Mouse (Mus musculus): ENCODE measurements around the gene Pcbd2. TPM values are rescaled to one million over a fixed set of nuclear protein-coding genes. Genes with fewer than 3 reads are reported as not detected.
A peak's percentile ranks its signal among the peaks of the same experiment; 100 is the strongest.

Gene Pcbd2
- polyA plus RNA-seq (2014; fragmentation: Nextera tagmentation; extraction: Ambion mirVana), result 45.2 and 49.2 TPM in 2 replicates

DNA sequence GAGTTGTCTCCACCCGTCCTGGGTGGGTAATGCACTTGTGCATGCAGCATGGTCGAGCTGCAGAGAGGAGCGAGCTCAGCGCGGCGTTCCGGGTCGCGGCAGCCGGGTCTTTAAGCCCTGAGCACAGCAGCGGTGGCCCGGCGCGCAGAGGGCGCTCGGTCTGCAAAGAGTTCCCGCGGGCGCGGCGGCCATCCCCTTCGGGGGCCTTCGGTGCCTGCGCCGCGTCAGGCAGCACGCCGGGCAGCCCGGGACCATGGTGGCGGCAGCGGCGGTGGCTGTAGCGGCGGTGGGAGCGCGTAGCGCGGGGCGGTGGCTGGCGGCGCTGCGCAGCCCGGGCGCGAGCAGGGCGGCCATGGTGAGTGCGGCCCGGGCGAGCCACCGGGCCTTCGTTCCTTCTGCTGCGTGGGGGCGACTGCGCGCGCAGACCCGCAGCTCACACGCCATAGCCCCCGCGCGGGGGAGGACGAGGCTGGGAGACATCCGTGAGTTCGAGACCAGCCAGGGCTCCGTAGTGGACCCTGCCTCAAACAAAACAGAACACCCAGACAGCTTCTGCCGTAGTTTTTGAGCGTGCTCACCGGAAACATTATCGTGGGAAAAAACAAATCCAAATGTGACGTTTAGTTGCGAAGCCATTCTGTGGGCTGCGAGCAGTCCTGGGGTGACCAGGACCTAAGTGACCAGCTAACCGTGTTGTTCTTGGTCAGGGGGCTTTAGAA is at the start of gene Pcbd2:
Pcbd2 (plus strand) TSS at position 249 of the 719 bp plus-strand sequence.
- Histone ChIP-seq H3K27me3 (replicated peaks; ENCODE audit: control insufficient read depth, insufficient read depth, low read length) (no peaks in the 10 kb centered on the region), H3K4me1 (ENCODE audit: control insufficient read depth, insufficient read depth, low read length) (no peaks in the 10 kb centered on the region), H3K9ac (ENCODE audit: low read depth, low read length) (peak within 1 kb of the TSS; percentile 78), H3K36me3 (ENCODE audit: control insufficient read depth, insufficient read depth, low read length) (peaks cover 39% of the 10 kb centered on the region), H3K27ac (replicated peaks; ENCODE audit: low read depth, low read length) (peak within 1 kb of the TSS; percentile 97), H3K4me2 (ENCODE audit: low read depth, low read length) (peak within 1 kb of the TSS; percentile 67), H3K4me3 (ENCODE audit: low read depth, low read length) (peak within 1 kb of the TSS; percentile 57), H3K9me3 (ENCODE audit: control insufficient read depth, low read length) (no peaks in the 10 kb centered on the region)
- peak; percentile 90 for DNase-seq (ENCODE audit: low spot score)
- under 1% methylated on average over 49 of the region's 73 CpGs for WGBS
- ATAC-seq (ENCODE audit: low read depth), result peak; percentile 92

- Histone ChIP-seq H3K9ac (ENCODE audit: low read depth, low read length) (no peak overlapping the region), H3K36me3 (ENCODE audit: control insufficient read depth, insufficient read depth, low read length) (peaks cover 42% of the 10 kb centered on the region), H3K27ac (replicated peaks; ENCODE audit: low read depth, low read length) (no peak overlapping the region), H3K4me2 (ENCODE audit: low read depth, low read length) (no peak overlapping the region), H3K27me3 (replicated peaks; ENCODE audit: control insufficient read depth, insufficient read depth, low read length) (no peaks in the 10 kb centered on the region), H3K9me3 (ENCODE audit: control insufficient read depth, low read length) (no peaks in the 10 kb centered on the region), H3K4me3 (ENCODE audit: low read depth, low read length) (no peak overlapping the region), H3K4me1 (ENCODE audit: control insufficient read depth, insufficient read depth, low read length) (no peaks in the 10 kb centered on the region)
- no peak for DNase-seq (ENCODE audit: low spot score)
- 75% methylated on average over 9 of the region's 9 CpGs for WGBS
- ATAC-seq (ENCODE audit: low read depth), result no peak
Observed at GRCm38 (mm10) chr13:55682201-55682600, 45.0 kb upstream of the Pcbd2 start.

GRCm38 (mm10) chr13:55683581-55683980 is 43.6 kb upstream of the Pcbd2 start:
- H3K27me3 ChIP-seq (replicated peaks; ENCODE audit: control insufficient read depth, insufficient read depth, low read length), result no peaks in the 10 kb centered on the region
- H3K27ac ChIP-seq (replicated peaks; ENCODE audit: low read depth, low read length), result no peak overlapping the region
- 91% methylated on average over 3 of the region's 3 CpGs for WGBS
- no peaks in the 10 kb centered on the region for H3K4me1 ChIP-seq (ENCODE audit: control insufficient read depth, insufficient read depth, low read length)
- no peak for ATAC-seq (ENCODE audit: low read depth)
- H3K9ac ChIP-seq (ENCODE audit: low read depth, low read length), result no peak overlapping the region
- no peaks in the 10 kb centered on the region for H3K9me3 ChIP-seq (ENCODE audit: control insufficient read depth, low read length)
- H3K36me3 ChIP-seq (ENCODE audit: control insufficient read depth, insufficient read depth, low read length), result peaks cover 29% of the 10 kb centered on the region; the same call in 1 of the 2 replicates
- no peak overlapping the region for H3K4me3 ChIP-seq (ENCODE audit: low read depth, low read length)
- DNase-seq (ENCODE audit: low spot score), result no peak
- H3K4me2 ChIP-seq (ENCODE audit: low read depth, low read length), result no peak overlapping the region

GRCm38 (mm10) chr13:55686107-55686633 is 41.0 kb upstream of the Pcbd2 start:
- peak; percentile 43 for DNase-seq (ENCODE audit: low spot score)
- WGBS, result 52% methylated on average over 9 of the region's 9 CpGs
- Histone ChIP-seq H3K4me1 (ENCODE audit: control insufficient read depth, insufficient read depth, low read length) (no peaks in the 10 kb centered on the region), H3K9ac (ENCODE audit: low read depth, low read length) (no peak overlapping the region), H3K27ac (replicated peaks; ENCODE audit: low read depth, low read length) (no peak overlapping the region), H3K4me3 (ENCODE audit: low read depth, low read length) (no peak overlapping the region), H3K4me2 (ENCODE audit: low read depth, low read length) (no peak overlapping the region), H3K36me3 (ENCODE audit: control insufficient read depth, insufficient read depth, low read length) (peaks cover 4% of the 10 kb centered on the region; the same call in 1 of the 2 replicates), H3K9me3 (ENCODE audit: control insufficient read depth, low read length) (no peaks in the 10 kb centered on the region), H3K27me3 (replicated peaks; ENCODE audit: control insufficient read depth, insufficient read depth, low read length) (no peaks in the 10 kb centered on the region)
- no peak; the same call in 1 of the 2 replicates for ATAC-seq (ENCODE audit: low read depth)

- H3K27ac ChIP-seq (replicated peaks; ENCODE audit: low read depth, low read length), result no peak overlapping the region
Observed at GRCm38 (mm10) chr13:55687927-55688602, 39.1 kb upstream of the Pcbd2 start.

GRCm38 (mm10) chr13:55692535-55693242 is 34.5 kb upstream of the Pcbd2 start, which contains the start of gene B230219D22Rik:
Gene B230219D22Rik (plus strand): TSS chr13:55693124.
- WGBS, result 2% methylated on average over 30 of the region's 51 CpGs

More at GRCm38 (mm10) chr13:55687927-55688602, 39.1 kb upstream of the Pcbd2 start:
- no peaks in the 10 kb centered on the region for H3K4me1 ChIP-seq (ENCODE audit: control insufficient read depth, insufficient read depth, low read length)
- DNase-seq (ENCODE audit: low spot score) (no peak), ATAC-seq (ENCODE audit: low read depth) (no peak)
- H3K9ac ChIP-seq (ENCODE audit: low read depth, low read length), result no peak overlapping the region
- H3K27me3 ChIP-seq (replicated peaks; ENCODE audit: control insufficient read depth, insufficient read depth, low read length), result no peaks in the 10 kb centered on the region
- H3K9me3 ChIP-seq (ENCODE audit: control insufficient read depth, low read length), result no peaks in the 10 kb centered on the region
- WGBS, result 30% methylated on average over 4 of the region's 4 CpGs
- no peak overlapping the region for H3K4me2 ChIP-seq (ENCODE audit: low read depth, low read length)
- no peaks in the 10 kb centered on the region for H3K36me3 ChIP-seq (ENCODE audit: control insufficient read depth, insufficient read depth, low read length)
- H3K4me3 ChIP-seq (ENCODE audit: low read depth, low read length), result no peak overlapping the region

GRCm38 (mm10) chr13:55693243-55693721 is 33.9 kb upstream of the Pcbd2 start:
- peak; percentile 26 for DNase-seq (ENCODE audit: low spot score)
- 0% methylated on average over 27 of the region's 70 CpGs for WGBS
- ATAC-seq (ENCODE audit: low read depth), result peak; percentile 60

More at GRCm38 (mm10) chr13:55692535-55693242, 34.5 kb upstream of the Pcbd2 start, which contains the start of gene B230219D22Rik:
- Histone ChIP-seq H3K4me1 (ENCODE audit: control insufficient read depth, insufficient read depth, low read length) (peaks cover 15% of the 10 kb centered on the region), H3K27me3 (replicated peaks; ENCODE audit: control insufficient read depth, insufficient read depth, low read length) (no peaks in the 10 kb centered on the region), H3K4me3 (ENCODE audit: low read depth, low read length) (peak within 1 kb of the TSS; percentile 100), H3K27ac (replicated peaks; ENCODE audit: low read depth, low read length) (peak within 1 kb of the TSS; percentile 98), H3K9me3 (ENCODE audit: control insufficient read depth, low read length) (no peaks in the 10 kb centered on the region), H3K4me2 (ENCODE audit: low read depth, low read length) (peak within 1 kb of the TSS; percentile 81), H3K9ac (ENCODE audit: low read depth, low read length) (peak within 1 kb of the TSS; percentile 100), H3K36me3 (ENCODE audit: control insufficient read depth, insufficient read depth, low read length) (no peaks in the 10 kb centered on the region)
- ATAC-seq (ENCODE audit: low read depth), result peak; percentile 98
- DNase-seq (ENCODE audit: low spot score), result peak; percentile 95

GRCm38 (mm10) chr13:55694110-55694509 is 33.1 kb upstream of the Pcbd2 start:
- Histone ChIP-seq H3K27me3 (replicated peaks; ENCODE audit: control insufficient read depth, insufficient read depth, low read length) (no peaks in the 10 kb centered on the region), H3K4me3 (ENCODE audit: low read depth, low read length) (peak overlapping the region; percentile 100), H3K4me1 (ENCODE audit: control insufficient read depth, insufficient read depth, low read length) (peaks cover 15% of the 10 kb centered on the region), H3K9me3 (ENCODE audit: control insufficient read depth, low read length) (no peaks in the 10 kb centered on the region), H3K4me2 (ENCODE audit: low read depth, low read length) (peak overlapping the region; percentile 81), H3K9ac (ENCODE audit: low read depth, low read length) (peak overlapping the region; percentile 100), H3K36me3 (ENCODE audit: control insufficient read depth, insufficient read depth, low read length) (peaks cover 9% of the 10 kb centered on the region), H3K27ac (replicated peaks; ENCODE audit: low read depth, low read length) (peak overlapping the region; percentile 98)
- ATAC-seq (ENCODE audit: low read depth) (no peak), DNase-seq (ENCODE audit: low spot score) (peak; percentile 46)
- 6% methylated on average over 8 of the region's 8 CpGs for WGBS

More at GRCm38 (mm10) chr13:55693243-55693721, 33.9 kb upstream of the Pcbd2 start:
- Histone ChIP-seq H3K27me3 (replicated peaks; ENCODE audit: control insufficient read depth, insufficient read depth, low read length) (no peaks in the 10 kb centered on the region), H3K27ac (replicated peaks; ENCODE audit: low read depth, low read length) (peak overlapping the region; percentile 98), H3K9me3 (ENCODE audit: control insufficient read depth, low read length) (no peaks in the 10 kb centered on the region), H3K9ac (ENCODE audit: low read depth, low read length) (peak overlapping the region; percentile 100), H3K4me1 (ENCODE audit: control insufficient read depth, insufficient read depth, low read length) (peaks cover 15% of the 10 kb centered on the region), H3K4me3 (ENCODE audit: low read depth, low read length) (peak overlapping the region; percentile 100), H3K36me3 (ENCODE audit: control insufficient read depth, insufficient read depth, low read length) (peaks cover 1% of the 10 kb centered on the region; the same call in 1 of the 2 replicates), H3K4me2 (ENCODE audit: low read depth, low read length) (peak overlapping the region; percentile 81)

Measured in embryonic facial prominence, embryonic 14.5 days (tissue).